24 mouse cellular contexts compared by ENCODE assay signal in genomic region chr5:36478540-36479420, GRCm38 (mm10). TPM values are rescaled to one million over a fixed set of nuclear protein-coding genes. Genes with fewer than 3 reads are reported as not detected.
DNase-seq lines count a peak whose midpoint lies in the region; ATAC-seq lines count a peak whose summit lies in the region.
"Had no signal": no experiment of that assay in that cellular context is flagged by ENCODE, and none has a peak within 500 bp of the region (broad histone marks: within the 10 kb centered on the region; RNA-seq: fewer than 3 reads in every experiment).

No protein-coding gene starts in this region.

- H3K9ac ChIP-seq in hindbrain, embryonic 13.5 days, result 0 out of 2 replicates have a peak overlapping the region, but pooled peaks have one; percentile 8
- no peak overlapping the region for H3K9ac ChIP-seq in hindbrain, embryonic 16.5 days (ENCODE audit: low read depth, low read length)
- H3K9ac ChIP-seq in midbrain, embryonic 12.5 days (replicated peaks), result no peak overlapping the region
- H3K9ac ChIP-seq in midbrain, embryonic 14.5 days (replicated peaks; ENCODE audit: low read length), result no peak overlapping the region
- no peak overlapping the region for H3K9ac ChIP-seq in intestine, embryonic 15.5 days
- H3K9ac ChIP-seq: forebrain, embryonic 15.5 days; liver, embryonic 12.5 days; lung, embryonic 14.5 days; stomach, embryonic 15.5 days had no signal

- no peak for ATAC-seq in hindbrain, embryonic 13.5 days (ENCODE audit: low FRiP score)
- ATAC-seq in hindbrain, embryonic 16.5 days, result no peak
- ATAC-seq in midbrain, embryonic 12.5 days (ENCODE audit: low FRiP score, low read depth), result no peak
- no peak for ATAC-seq in midbrain, embryonic 14.5 days (ENCODE audit: low FRiP score, low TSS enrichment)
- ATAC-seq in intestine, embryonic 15.5 days, result no peak
- ATAC-seq: forebrain, embryonic 15.5 days; liver, embryonic 12.5 days had no signal

- DNase-seq in gastrocnemius, postnatal 14 days, result peak; percentile 38
- no peak for DNase-seq in gastrocnemius, postnatal 10 days
- no peak for DNase-seq in midbrain, embryonic 14.5 days
- peak; percentile 68 for DNase-seq in skeletal muscle tissue, adult 2 months (ENCODE audit: low read depth, low spot score)
- DNase-seq: cerebellum, adult 11 months; cerebellum, postnatal 25 days; embryo, embryonic 11 days; kidney, adult 8-10 months; kidney, postnatal 25 days; layer of hippocampus, adult 9-11 months; left cerebral cortex, postnatal 4 days; lung, embryonic 14.5 days; right cerebral cortex, postnatal 14 days; thymus, adult 18-20 months had no signal

- 91% methylated on average over 6 of the region's 6 CpGs for WGBS in hindbrain, embryonic 13.5 days
- WGBS in hindbrain, embryonic 16.5 days, result 93% methylated on average over 6 of the region's 6 CpGs
- 92% methylated on average over 6 of the region's 6 CpGs for WGBS in midbrain, embryonic 12.5 days
- 98% methylated on average over 6 of the region's 6 CpGs for WGBS in midbrain, embryonic 14.5 days
- WGBS in intestine, embryonic 15.5 days, result 89% methylated on average over 6 of the region's 6 CpGs

- no peak overlapping the region for H3K4me2 ChIP-seq in hindbrain, embryonic 13.5 days
- H3K4me2 ChIP-seq in hindbrain, embryonic 16.5 days (ENCODE audit: low read length), result no peak overlapping the region
- H3K4me2 ChIP-seq in midbrain, embryonic 12.5 days (replicated peaks), result no peak overlapping the region
- H3K4me2 ChIP-seq in midbrain, embryonic 14.5 days (ENCODE audit: low read length), result no peak overlapping the region
- H3K4me2 ChIP-seq in intestine, embryonic 15.5 days (replicated peaks), result no peak overlapping the region
- H3K4me2 ChIP-seq: forebrain, embryonic 15.5 days; liver, embryonic 12.5 days; lung, embryonic 14.5 days; stomach, embryonic 15.5 days had no signal

- no peaks in the 10 kb centered on the region for H3K27me3 ChIP-seq in hindbrain, embryonic 13.5 days
- H3K27me3 ChIP-seq in hindbrain, embryonic 16.5 days (replicated peaks; ENCODE audit: control insufficient read depth, insufficient read depth, low read length), result no peaks in the 10 kb centered on the region
- H3K27me3 ChIP-seq in midbrain, embryonic 12.5 days, result no peaks in the 10 kb centered on the region
- H3K27me3 ChIP-seq in midbrain, embryonic 14.5 days (ENCODE audit: control insufficient read depth, insufficient read depth, low read length), result no peaks in the 10 kb centered on the region
- no peaks in the 10 kb centered on the region for H3K27me3 ChIP-seq in intestine, embryonic 15.5 days (replicated peaks)
- H3K27me3 ChIP-seq: forebrain, embryonic 15.5 days; liver, embryonic 12.5 days; stomach, embryonic 15.5 days had no signal

- peaks cover 47% of the 10 kb centered on the region for H3K4me1 ChIP-seq in hindbrain, embryonic 13.5 days (replicated peaks)
- peaks cover 34% of the 10 kb centered on the region for H3K4me1 ChIP-seq in hindbrain, embryonic 16.5 days (ENCODE audit: control insufficient read depth, insufficient read depth, low read depth, low read length)
- peaks cover 37% of the 10 kb centered on the region for H3K4me1 ChIP-seq in midbrain, embryonic 12.5 days
- H3K4me1 ChIP-seq in midbrain, embryonic 14.5 days (ENCODE audit: control insufficient read depth, insufficient read depth, low read length), result peaks cover 25% of the 10 kb centered on the region
- H3K4me1 ChIP-seq in intestine, embryonic 15.5 days (replicated peaks), result peaks cover 18% of the 10 kb centered on the region

- no peak overlapping the region for H3K27ac ChIP-seq in hindbrain, embryonic 13.5 days
- H3K27ac ChIP-seq in hindbrain, embryonic 16.5 days (ENCODE audit: low read depth, low read length), result no peak overlapping the region
- 0 out of 2 replicates have a peak overlapping the region, but pooled peaks have one; percentile 6 for H3K27ac ChIP-seq in midbrain, embryonic 12.5 days (replicated peaks)
- no peak overlapping the region for H3K27ac ChIP-seq in midbrain, embryonic 14.5 days (replicated peaks; ENCODE audit: low read depth, low read length)
- H3K27ac ChIP-seq in intestine, embryonic 15.5 days, result no peak overlapping the region
- H3K27ac ChIP-seq: forebrain, embryonic 15.5 days; hindbrain, embryonic 10.5 days; left cerebral cortex, adult 2 months; liver, embryonic 12.5 days; midbrain, embryonic 10.5 days; stomach, embryonic 15.5 days had no signal

- peaks cover 33% of the 10 kb centered on the region for H3K36me3 ChIP-seq in hindbrain, embryonic 13.5 days
- peaks cover 10% of the 10 kb centered on the region; the same call in 1 of the 2 replicates for H3K36me3 ChIP-seq in hindbrain, embryonic 16.5 days (ENCODE audit: control insufficient read depth, insufficient read depth, low read length)
- H3K36me3 ChIP-seq in midbrain, embryonic 12.5 days, result peaks cover 25% of the 10 kb centered on the region
- peaks cover 24% of the 10 kb centered on the region for H3K36me3 ChIP-seq in midbrain, embryonic 14.5 days (ENCODE audit: control insufficient read depth, insufficient read depth, low read length)
- H3K36me3 ChIP-seq in intestine, embryonic 15.5 days, result peaks cover 10% of the 10 kb centered on the region; the same call in 1 of the 2 replicates

- intact Hi-C loops in gastrocnemius, postnatal 14 days (cut with DNase I; ENCODE audit: low total_unique reads), result no loop called here

- no peak overlapping the region for H3K4me3 ChIP-seq in hindbrain, embryonic 13.5 days
- no peak overlapping the region for H3K4me3 ChIP-seq in hindbrain, embryonic 16.5 days (ENCODE audit: low read length)
- no peak overlapping the region for H3K4me3 ChIP-seq in midbrain, embryonic 12.5 days
- no peak overlapping the region for H3K4me3 ChIP-seq in midbrain, embryonic 14.5 days (replicated peaks; ENCODE audit: low read depth, low read length)
- no peak overlapping the region for H3K4me3 ChIP-seq in intestine, embryonic 15.5 days (replicated peaks)
- H3K4me3 ChIP-seq: forebrain, embryonic 15.5 days; hindbrain, embryonic 10.5 days; left cerebral cortex, adult 2 months; liver, embryonic 12.5 days; midbrain, embryonic 10.5 days; stomach, embryonic 15.5 days had no signal

- no peaks in the 10 kb centered on the region for H3K9me3 ChIP-seq in hindbrain, embryonic 13.5 days
- no peaks in the 10 kb centered on the region for H3K9me3 ChIP-seq in hindbrain, embryonic 16.5 days (ENCODE audit: control insufficient read depth, low read length)
- no peaks in the 10 kb centered on the region for H3K9me3 ChIP-seq in midbrain, embryonic 12.5 days
- H3K9me3 ChIP-seq in midbrain, embryonic 14.5 days (ENCODE audit: control insufficient read depth, low read length), result no peaks in the 10 kb centered on the region
- no peaks in the 10 kb centered on the region for H3K9me3 ChIP-seq in intestine, embryonic 15.5 days
- H3K9me3 ChIP-seq: forebrain, embryonic 15.5 days; hindbrain, embryonic 10.5 days; liver, embryonic 12.5 days; midbrain, embryonic 10.5 days; stomach, embryonic 15.5 days had no signal

RNA-seq across cellular contexts. Expression of gene Tada2b, which starts 5.3 kb away (rescaled TPM):
- total RNA-seq in gastrocnemius, postnatal 14 days (2021), result 10 to 100 TPM; 11.8 to 12.2 TPM
- 10 to 100 TPM; 12.0 to 12.1 TPM for total RNA-seq in gastrocnemius, postnatal 10 days (2021)
- polyA plus RNA-seq in hindbrain, embryonic 13.5 days (2015; fragmentation: Nextera tagmentation; extraction: Ambion mirVana), result 2.7 and 2.8 TPM in 2 replicates
- polyA plus RNA-seq in hindbrain, embryonic 16.5 days (2015; fragmentation: Nextera tagmentation; extraction: Ambion mirVana), result 3.0 and 3.6 TPM in 2 replicates
- polyA plus RNA-seq in midbrain, embryonic 12.5 days (2016; fragmentation: Nextera tagmentation; extraction: Ambion mirVana), result 2.5 and 2.7 TPM in 2 replicates
- polyA plus RNA-seq in midbrain, embryonic 14.5 days (2014; fragmentation: Nextera tagmentation; extraction: Ambion mirVana), result 7.0 and 7.1 TPM in 2 replicates
- polyA plus RNA-seq in intestine, embryonic 15.5 days (2015; fragmentation: Nextera tagmentation; extraction: Ambion mirVana), result 1.8 and 1.9 TPM in 2 replicates

RNA-seq across cellular contexts. Expression of gene Ccdc96, which starts 5.6 kb away (rescaled TPM):
- total RNA-seq in gastrocnemius, postnatal 14 days (2021), result under 1 TPM in 1 of 2 experiments, not detected in 1; 0.16 TPM
- under 1 TPM; 0.12 to 0.16 TPM for total RNA-seq in gastrocnemius, postnatal 10 days (2021)
- 3.9 and 4.0 TPM in 2 replicates for polyA plus RNA-seq in hindbrain, embryonic 13.5 days (2015; fragmentation: Nextera tagmentation; extraction: Ambion mirVana)
- 2.7 and 3.4 TPM in 2 replicates for polyA plus RNA-seq in hindbrain, embryonic 16.5 days (2015; fragmentation: Nextera tagmentation; extraction: Ambion mirVana)
- polyA plus RNA-seq in midbrain, embryonic 12.5 days (2016; fragmentation: Nextera tagmentation; extraction: Ambion mirVana), result 4.2 and 5.3 TPM in 2 replicates
- 3.0 and 3.1 TPM in 2 replicates for polyA plus RNA-seq in midbrain, embryonic 14.5 days (2014; fragmentation: Nextera tagmentation; extraction: Ambion mirVana)
- 0.19 and 0.33 TPM in 2 replicates for polyA plus RNA-seq in intestine, embryonic 15.5 days (2015; fragmentation: Nextera tagmentation; extraction: Ambion mirVana)

RNA-seq across cellular contexts. Expression of gene Grpel1, which starts 14.0 kb away (rescaled TPM):
- 10 to 100 TPM; 34.2 to 38.3 TPM for total RNA-seq in gastrocnemius, postnatal 14 days (2021)
- 10 to 100 TPM; 32.7 to 36.2 TPM for total RNA-seq in gastrocnemius, postnatal 10 days (2021)
- polyA plus RNA-seq in hindbrain, embryonic 13.5 days (2015; fragmentation: Nextera tagmentation; extraction: Ambion mirVana), result 45.4 and 45.6 TPM in 2 replicates
- polyA plus RNA-seq in hindbrain, embryonic 16.5 days (2015; fragmentation: Nextera tagmentation; extraction: Ambion mirVana), result 42.7 and 46.8 TPM in 2 replicates
- 45.4 and 49.3 TPM in 2 replicates for polyA plus RNA-seq in midbrain, embryonic 12.5 days (2016; fragmentation: Nextera tagmentation; extraction: Ambion mirVana)
- polyA plus RNA-seq in midbrain, embryonic 14.5 days (2014; fragmentation: Nextera tagmentation; extraction: Ambion mirVana), result 45.4 and 46.6 TPM in 2 replicates
- polyA plus RNA-seq in intestine, embryonic 15.5 days (2015; fragmentation: Nextera tagmentation; extraction: Ambion mirVana), result 71.7 and 72.7 TPM in 2 replicates

Comparison
In these comparisons a context has a peak if more than half of its experiments do, and no peak if none do; other contexts are left out.
1. DNase-seq: peak in gastrocnemius, postnatal 14 days (single experiment) and skeletal muscle tissue, adult 2 months (single experiment); none in gastrocnemius, postnatal 10 days (single experiment) and midbrain, embryonic 14.5 days (single experiment).